Mouse (Mus musculus) limb, embryonic 12.5 days (tissue): ENCODE data around the gene Ffar3. TPM values are rescaled to one million over a fixed set of nuclear protein-coding genes. Genes with fewer than 3 reads are reported as not detected.

Source experiments
- ATAC-seq: fragments of 200-750 bp; cut with Nextera tagmentation; 2 replicates; pipeline ENCODE4 v1.8.0; 2017; ENCODE audit warnings: low read depth, moderate TSS enrichment; ENCODE audit not compliant: insufficient number of reproducible peaks, insufficient read depth, low FRiP score, low TSS enrichment
- H3K27ac ChIP-seq: fragments of 300-500 bp; sonication (generic); 2 replicates; pipeline ENCODE4 v1.5.1; 2016; ENCODE audit warnings: mild to moderate bottlenecking, moderate library complexity
- H3K27me3 ChIP-seq: fragments of 300-500 bp; sonication (generic); 2 replicates; pipeline ENCODE4 v1.6.1; 2016; ENCODE audit warnings: mild to moderate bottlenecking, moderate library complexity
- H3K36me3 ChIP-seq: fragments of 300-500 bp; sonication (generic); 2 replicates; pipeline ENCODE4 v1.6.1; 2016; ENCODE audit warnings: mild to moderate bottlenecking, moderate library complexity
- H3K4me1 ChIP-seq: fragments of 300-500 bp; sonication (generic); replicated peaks from 2 replicates; pipeline ENCODE4 v1.6.1; 2016
- H3K4me2 ChIP-seq: fragments of 300-500 bp; sonication (generic); 2 replicates; pipeline ENCODE4 v1.6.1; 2016; ENCODE audit warnings: mild to moderate bottlenecking, moderate library complexity
- H3K4me3 ChIP-seq: fragments of 300-500 bp; sonication (generic); replicated peaks from 2 replicates; pipeline ENCODE4 v1.5.1; 2016; ENCODE audit warnings: mild to moderate bottlenecking
- H3K9ac ChIP-seq: fragments of 300-500 bp; sonication (generic); replicated peaks from 2 replicates; pipeline ENCODE4 v1.6.1; 2016; ENCODE audit warnings: mild to moderate bottlenecking, moderate library complexity
- H3K9me3 ChIP-seq: fragments of 300-500 bp; sonication (generic); 2 replicates; pipeline ENCODE4 v1.6.1; 2016; ENCODE audit warnings: mild to moderate bottlenecking, moderate library complexity
- WGBS: fragments of 180-500 bp; shearing (Covaris S2); methylation state at CpG from one replicate; pipeline ENCODE4 v1.1.7; 2016; 5-methylcytosine and 5-hydroxymethylcytosine counted together
- polyA plus RNA-seq: library from polyadenylated mRNA; unstranded; fragments of >200 nt; fragmentation: Nextera tagmentation; extraction: Ambion mirVana; gene quantifications from 2 replicates; pipeline ENCODE4 v1.2.1, GENCODE M21; 2016

Gene Ffar3
- not detected in 2 replicates for polyA plus RNA-seq

DNA sequence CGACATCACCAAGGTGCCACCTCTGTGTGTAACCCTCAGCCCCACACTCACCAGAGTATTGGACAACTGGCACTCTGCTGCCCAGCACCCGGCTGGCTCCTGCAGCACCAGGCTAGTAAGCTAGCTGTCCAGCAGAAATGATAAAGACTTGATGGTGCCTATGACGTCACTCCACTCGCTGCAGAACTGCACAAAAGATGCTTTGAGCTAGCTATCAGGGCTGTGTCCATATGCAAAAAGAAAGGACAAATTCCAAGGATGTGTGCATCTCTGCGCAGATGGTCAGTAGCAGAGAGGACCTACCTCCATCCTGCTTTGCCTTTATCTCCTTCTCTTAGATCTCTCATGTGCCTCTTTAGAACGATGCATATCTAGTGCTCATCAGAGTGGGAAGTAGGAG lies at the start of gene Ffar3:
Ffar3 (minus strand) TSS at position 101 of the 400 bp plus-strand sequence.
- no peak within 1 kb of the TSS for H3K4me2 ChIP-seq
- H3K27ac ChIP-seq = no peak within 1 kb of the TSS
- H3K4me1 ChIP-seq = peaks cover 4% of the 10 kb centered on the region; the same call in 1 of the 2 replicates
- no peak within 1 kb of the TSS for H3K4me3 ChIP-seq
- H3K27me3 ChIP-seq = peaks cover 15% of the 10 kb centered on the region
- no peak within 1 kb of the TSS for H3K9ac ChIP-seq
- ATAC-seq = no peak
- H3K9me3 ChIP-seq = no peaks in the 10 kb centered on the region
- H3K36me3 ChIP-seq = no peaks in the 10 kb centered on the region
- 81% methylated on average over 6 of the region's 6 CpGs for WGBS

DNA sequence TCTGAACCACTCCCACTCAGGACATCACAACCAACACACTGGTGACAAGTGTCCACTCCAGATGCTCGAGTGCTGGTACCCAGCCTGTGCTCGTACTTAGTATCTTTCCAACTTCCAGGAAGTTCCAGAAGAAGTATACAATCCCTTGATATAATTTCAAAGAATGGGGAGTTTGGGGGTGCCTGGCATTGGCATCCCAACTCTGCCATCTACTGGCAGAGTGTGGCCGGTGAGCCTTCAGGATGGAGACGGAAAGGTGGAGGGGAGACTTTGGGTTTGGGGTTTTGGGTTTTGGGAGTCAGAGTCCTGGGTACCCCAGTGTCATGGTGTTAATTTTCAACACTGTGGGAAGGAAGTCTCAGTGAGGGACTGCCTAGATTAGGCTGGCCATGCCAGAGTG lies 48.1 kb upstream of the Ffar3 start:
- Histone ChIP-seq H3K27me3 (peaks cover 11% of the 10 kb centered on the region), H3K9ac (no peak overlapping the region), H3K27ac (no peak overlapping the region), H3K36me3 (no peaks in the 10 kb centered on the region), H3K4me3 (no peak overlapping the region), H3K4me1 (peaks cover 16% of the 10 kb centered on the region), H3K4me2 (no peak overlapping the region), H3K9me3 (no peaks in the 10 kb centered on the region)
- WGBS = 57% methylated on average over 4 of the region's 4 CpGs
- ATAC-seq = no peak

DNA sequence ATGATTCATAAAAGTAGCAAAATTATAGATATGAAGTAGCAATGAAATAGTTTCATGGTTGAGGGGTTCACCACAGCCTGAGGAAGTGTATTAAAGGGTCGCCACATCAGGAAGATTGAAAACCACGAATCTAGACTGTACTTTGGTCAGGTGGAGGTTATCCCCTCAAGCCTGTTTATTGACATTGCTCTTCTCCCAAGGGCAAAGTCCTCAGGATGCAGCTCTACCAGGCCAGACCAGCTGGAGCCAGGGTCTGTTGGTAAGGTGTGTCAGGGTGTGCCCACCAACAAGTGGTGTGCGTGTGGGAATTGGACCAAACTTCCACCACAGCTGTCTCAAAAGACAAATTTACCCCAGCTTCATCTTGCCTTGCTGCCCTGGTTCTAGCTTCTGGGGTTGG lies 39.2 kb upstream of the Ffar3 start:
- no peak overlapping the region for H3K9ac ChIP-seq
- 80% methylated on average over 3 of the region's 3 CpGs for WGBS
- ATAC-seq = no peak

DNA sequence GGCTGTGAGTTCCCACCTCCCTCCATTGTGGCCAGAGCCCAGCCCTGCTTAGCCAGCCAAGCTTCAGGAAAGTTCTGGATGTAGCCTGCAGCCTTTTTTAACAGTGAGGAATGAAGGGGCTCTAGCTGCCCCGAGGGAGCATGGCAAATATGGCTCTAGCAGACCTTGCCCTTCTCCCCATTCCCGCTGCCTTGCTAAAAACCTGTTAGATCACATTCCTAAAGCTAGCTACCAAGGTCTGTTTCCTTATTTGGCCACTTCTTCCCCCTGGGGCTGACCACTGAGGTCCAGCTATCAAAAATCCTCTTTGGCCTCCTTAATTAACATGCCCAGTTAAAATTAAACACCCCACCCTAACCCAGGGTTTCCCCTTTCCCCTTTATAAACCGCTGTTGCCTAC lies 36.5 kb upstream of the Ffar3 start:
- no peak overlapping the region for H3K27ac ChIP-seq
- no peaks in the 10 kb centered on the region for H3K27me3 ChIP-seq
- no peak overlapping the region for H3K4me2 ChIP-seq
- no peak overlapping the region for H3K4me3 ChIP-seq
- no peak overlapping the region for H3K9ac ChIP-seq
- H3K36me3 ChIP-seq = no peaks in the 10 kb centered on the region
- WGBS = 66% methylated on average over 3 of the region's 3 CpGs
- no peak for ATAC-seq
- H3K4me1 ChIP-seq = no peaks in the 10 kb centered on the region
- no peaks in the 10 kb centered on the region for H3K9me3 ChIP-seq

More for the DNA sequence above, 39.2 kb upstream of the Ffar3 start:
- Histone ChIP-seq H3K9me3 (no peaks in the 10 kb centered on the region), H3K27me3 (no peaks in the 10 kb centered on the region), H3K4me3 (no peak overlapping the region), H3K27ac (no peak overlapping the region), H3K4me2 (no peak overlapping the region), H3K36me3 (no peaks in the 10 kb centered on the region), H3K4me1 (peaks cover 5% of the 10 kb centered on the region; the same call in 1 of the 2 replicates)

DNA sequence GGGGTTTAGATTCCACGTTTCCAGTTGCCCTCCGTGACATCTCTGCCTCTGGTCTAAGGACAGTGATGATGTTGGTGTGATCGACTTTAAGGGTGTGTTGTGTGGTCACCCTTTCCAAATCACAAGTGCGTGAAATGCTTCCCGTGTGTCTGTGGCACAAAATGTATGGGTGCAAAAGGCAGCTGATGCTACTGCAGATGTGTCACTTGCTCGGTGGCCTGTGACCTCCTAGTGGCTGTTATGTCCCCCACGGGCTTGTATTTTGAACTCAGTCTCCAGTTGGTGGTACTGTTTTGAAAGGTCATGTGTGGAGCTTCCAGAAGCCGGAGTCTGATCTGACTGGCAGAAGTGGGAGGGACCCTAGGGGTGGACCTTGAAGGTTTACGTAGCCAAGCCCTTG lies 35.8 kb upstream of the Ffar3 start:
- ATAC-seq = no peak
- H3K4me1 ChIP-seq = no peaks in the 10 kb centered on the region
- H3K4me3 ChIP-seq = no peak overlapping the region
- H3K4me2 ChIP-seq = no peak overlapping the region
- H3K9ac ChIP-seq = no peak overlapping the region
- H3K36me3 ChIP-seq = no peaks in the 10 kb centered on the region
- no peaks in the 10 kb centered on the region for H3K27me3 ChIP-seq
- no peak overlapping the region for H3K27ac ChIP-seq
- 87% methylated on average over 9 of the region's 9 CpGs for WGBS
- H3K9me3 ChIP-seq = no peaks in the 10 kb centered on the region

DNA sequence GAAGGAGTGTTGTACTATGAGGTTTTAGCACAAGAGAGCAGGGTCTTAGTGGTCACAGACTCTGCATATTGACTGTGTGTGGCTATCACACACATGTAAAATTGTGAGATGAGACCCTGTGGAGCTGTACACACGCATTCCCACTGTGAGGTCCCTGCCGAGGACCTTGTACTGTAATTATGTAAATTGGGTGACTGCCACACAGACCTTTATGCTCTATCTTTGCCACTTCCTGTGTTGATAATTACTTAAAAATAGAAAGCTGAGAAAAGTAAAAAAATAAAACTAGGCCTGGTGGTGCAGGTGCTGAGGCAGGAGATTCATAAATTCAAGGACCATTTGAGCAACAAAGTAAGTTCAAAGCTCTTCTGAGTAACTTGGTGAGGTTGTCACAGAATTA lies 34.7 kb upstream of the Ffar3 start:
- no peak overlapping the region for H3K4me3 ChIP-seq
- H3K27ac ChIP-seq = no peak overlapping the region
- no peak overlapping the region for H3K9ac ChIP-seq
- no peaks in the 10 kb centered on the region for H3K4me1 ChIP-seq
- H3K4me2 ChIP-seq = no peak overlapping the region
- no peaks in the 10 kb centered on the region for H3K36me3 ChIP-seq
- WGBS = 62% methylated on average over 2 of the region's 2 CpGs
- no peaks in the 10 kb centered on the region for H3K9me3 ChIP-seq
- H3K27me3 ChIP-seq = no peaks in the 10 kb centered on the region
- ATAC-seq = no peak

DNA sequence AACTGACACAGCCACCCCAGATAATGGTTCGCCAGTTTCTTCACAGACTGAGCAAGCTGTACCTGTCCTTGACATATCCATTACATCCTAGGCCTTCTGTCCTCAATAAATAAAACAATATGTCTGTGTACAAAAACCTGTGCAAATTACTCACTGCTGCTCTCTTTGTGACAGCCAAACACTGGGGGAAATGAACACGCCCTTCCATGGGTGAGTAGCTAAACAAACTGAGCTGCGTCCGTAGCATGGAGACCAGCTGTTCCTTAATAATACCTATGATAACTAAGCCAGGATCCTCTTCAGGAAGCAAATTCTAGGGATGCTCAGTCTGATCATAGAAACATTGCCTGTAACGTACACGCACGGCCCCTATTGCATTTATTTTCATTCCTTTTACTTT lies 32.8 kb upstream of the Ffar3 start:
- Histone ChIP-seq H3K9ac (no peak overlapping the region), H3K4me2 (no peak overlapping the region), H3K4me3 (no peak overlapping the region), H3K27me3 (no peaks in the 10 kb centered on the region), H3K9me3 (no peaks in the 10 kb centered on the region), H3K36me3 (no peaks in the 10 kb centered on the region), H3K27ac (no peak overlapping the region), H3K4me1 (no peaks in the 10 kb centered on the region)
- WGBS = 83% methylated on average over 7 of the region's 7 CpGs
- no peak for ATAC-seq

DNA sequence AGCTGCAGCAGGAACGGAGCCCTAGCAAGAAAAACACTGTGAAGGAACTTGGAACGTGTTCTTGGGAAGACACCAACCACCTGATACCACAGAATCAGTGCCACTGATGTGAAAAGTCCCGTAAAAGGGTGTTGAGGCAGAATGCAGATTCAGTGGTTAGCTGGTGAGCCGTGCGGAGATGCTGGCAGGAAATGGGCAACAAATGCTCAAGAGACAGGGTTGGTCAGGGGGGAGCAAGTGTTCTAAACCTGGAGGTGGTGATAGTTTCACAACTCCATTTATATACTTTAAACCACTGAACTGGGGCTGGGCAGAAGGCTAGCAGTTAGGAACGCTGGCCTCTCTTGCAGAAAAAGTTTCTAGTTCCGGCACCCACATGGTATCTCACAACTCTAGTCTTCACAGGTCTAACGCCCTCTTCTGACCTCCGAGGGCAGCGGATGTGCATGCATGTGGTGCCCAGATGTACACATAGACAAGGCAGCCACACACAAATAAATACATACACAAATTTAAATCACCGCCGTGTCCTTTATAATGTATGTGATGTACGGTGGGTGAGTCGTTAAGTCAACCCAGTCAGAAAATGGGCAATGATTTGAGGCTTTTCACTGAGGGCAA lies 31.7 kb upstream of the Ffar3 start:
- H3K4me1 ChIP-seq = no peaks in the 10 kb centered on the region
- H3K4me3 ChIP-seq = no peak overlapping the region
- WGBS = 81% methylated on average over 14 of the region's 14 CpGs
- no peak overlapping the region for H3K4me2 ChIP-seq
- no peaks in the 10 kb centered on the region for H3K27me3 ChIP-seq
- no peaks in the 10 kb centered on the region for H3K36me3 ChIP-seq
- H3K9ac ChIP-seq = no peak overlapping the region
- no peak for ATAC-seq
- H3K27ac ChIP-seq = no peak overlapping the region
- 0 out of 2 replicates have a peak, but pooled peaks cover 2% of the 10 kb centered on the region for H3K9me3 ChIP-seq

DNA sequence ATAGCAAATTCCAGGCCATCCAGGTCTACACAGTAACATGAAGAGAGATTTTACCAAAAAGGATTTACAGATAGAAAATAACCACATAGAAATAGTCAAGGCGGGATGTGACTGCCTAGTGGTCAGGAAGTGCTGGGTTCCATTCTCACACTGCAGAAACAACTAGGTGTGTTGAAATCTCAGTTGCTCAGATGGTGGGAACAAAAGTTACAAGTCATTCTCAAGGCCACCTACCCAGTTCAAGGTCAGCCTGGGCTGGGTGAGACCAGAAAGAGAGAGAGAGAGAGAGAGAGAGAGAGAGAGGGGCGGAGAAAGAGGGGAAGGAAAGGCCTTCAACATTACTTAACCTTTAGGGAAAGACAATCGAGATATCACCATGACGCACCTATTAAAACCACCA lies 30.9 kb upstream of the Ffar3 start:
- Histone ChIP-seq H3K9me3 (0 out of 2 replicates have a peak, but pooled peaks cover 6% of the 10 kb centered on the region), H3K4me3 (no peak overlapping the region), H3K4me1 (no peaks in the 10 kb centered on the region), H3K4me2 (no peak overlapping the region), H3K9ac (no peak overlapping the region), H3K27me3 (no peaks in the 10 kb centered on the region), H3K36me3 (no peaks in the 10 kb centered on the region), H3K27ac (no peak overlapping the region)
- WGBS = 86% methylated on average over 4 of the region's 4 CpGs
- no peak for ATAC-seq

DNA sequence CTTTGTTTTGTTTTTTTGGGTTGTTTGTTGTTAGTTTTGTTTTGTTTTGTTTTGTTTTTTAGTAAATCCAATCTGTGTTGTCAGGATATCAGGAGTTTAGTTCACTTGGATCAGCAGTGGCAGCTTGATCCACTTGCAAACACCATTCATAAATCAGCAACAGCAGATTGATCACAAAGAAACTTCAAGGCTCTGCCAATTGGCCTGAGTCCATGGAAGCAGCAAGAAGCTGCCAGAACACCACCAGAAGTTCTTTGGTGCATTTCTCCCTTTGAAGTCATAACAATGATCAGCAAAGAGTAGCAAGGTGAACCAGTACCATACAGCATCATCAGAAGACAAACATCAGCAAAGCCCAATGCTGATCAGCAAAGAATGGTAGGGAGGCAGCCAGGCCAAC lies 28.1 kb upstream of the Ffar3 start:
- Histone ChIP-seq H3K4me2 (no peak overlapping the region), H3K36me3 (no peaks in the 10 kb centered on the region), H3K4me3 (no peak overlapping the region), H3K27ac (no peak overlapping the region), H3K27me3 (no peaks in the 10 kb centered on the region), H3K9ac (no peak overlapping the region), H3K4me1 (no peaks in the 10 kb centered on the region), H3K9me3 (0 out of 2 replicates have a peak, but pooled peaks cover 6% of the 10 kb centered on the region)
- no peak for ATAC-seq

DNA sequence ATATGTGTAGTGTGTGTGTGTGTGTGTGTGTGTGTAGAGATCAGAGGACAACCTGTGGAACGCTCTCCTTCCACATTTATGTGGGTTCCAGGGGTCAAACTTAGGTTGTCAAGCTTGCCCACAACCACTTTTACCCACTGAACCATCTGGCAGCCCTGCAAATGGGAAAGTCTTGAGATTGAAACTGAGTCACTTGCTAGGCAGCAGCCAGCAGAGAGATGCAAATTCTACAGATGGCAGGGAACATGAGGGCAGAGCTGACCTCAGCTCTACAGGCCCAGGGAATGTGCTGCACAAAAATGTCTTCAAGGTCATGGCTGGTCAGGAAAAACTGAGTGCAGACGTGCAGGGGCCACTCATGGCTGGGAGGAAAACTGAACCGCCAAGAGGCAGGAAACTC lies 25.4 kb upstream of the Ffar3 start:
- Histone ChIP-seq H3K4me1 (no peaks in the 10 kb centered on the region), H3K27me3 (no peaks in the 10 kb centered on the region), H3K9me3 (0 out of 2 replicates have a peak, but pooled peaks cover 6% of the 10 kb centered on the region), H3K4me2 (no peak overlapping the region), H3K36me3 (no peaks in the 10 kb centered on the region), H3K9ac (no peak overlapping the region), H3K27ac (no peak overlapping the region), H3K4me3 (no peak overlapping the region)
- ATAC-seq = no peak
- WGBS = 87% methylated on average over 3 of the region's 3 CpGs

DNA sequence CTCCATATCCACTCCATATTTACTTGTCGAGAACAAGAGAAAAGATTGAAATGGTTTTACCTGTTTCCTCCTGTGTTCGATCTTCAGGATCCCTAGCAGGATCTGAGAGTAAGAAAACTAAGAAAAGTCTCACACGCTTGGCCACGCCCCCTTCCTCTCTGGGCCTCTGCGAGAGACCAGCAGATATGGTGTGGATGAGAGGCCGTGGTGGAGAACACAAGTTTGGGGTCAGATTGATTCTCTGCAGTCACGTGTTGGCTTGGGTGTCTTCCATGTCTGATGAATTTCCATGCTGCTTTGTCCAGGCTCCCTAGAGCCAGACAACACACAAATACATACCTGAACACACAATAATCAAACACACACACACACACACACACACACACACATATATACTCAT lies 24.2 kb upstream of the Ffar3 start, which contains the start of gene Cd22:
Cd22 (minus strand) TSS at position 167 of the 400 bp plus-strand sequence.
- 0 out of 2 replicates have a peak, but pooled peaks cover 6% of the 10 kb centered on the region for H3K9me3 ChIP-seq
- no peak within 1 kb of the TSS for H3K27ac ChIP-seq
- H3K36me3 ChIP-seq = no peaks in the 10 kb centered on the region
- WGBS = 71% methylated on average over 7 of the region's 7 CpGs
- no peaks in the 10 kb centered on the region for H3K27me3 ChIP-seq
- no peaks in the 10 kb centered on the region for H3K4me1 ChIP-seq
- ATAC-seq = no peak
- H3K4me2 ChIP-seq = no peak within 1 kb of the TSS
- H3K9ac ChIP-seq = no peak within 1 kb of the TSS
- no peak within 1 kb of the TSS for H3K4me3 ChIP-seq
